Mouse (Mus musculus) layer of hippocampus, postnatal 14 days (tissue): ENCODE measurements around the gene Dach2. TPM values are rescaled to one million over a fixed set of nuclear protein-coding genes. Genes with fewer than 3 reads are reported as not detected.

Experiments used
- total RNA-seq, 2 experiments: library from RNA; stranded (reverse); gene quantifications; 2 replicates each; pipeline ENCODE4 v1.2.3; 2021

Gene Dach2
- total RNA-seq, 2 experiments from 2014 or later: 1.7 to 1.8 TPM

Other genes with a start within 250 kb of the Dach2 start
- gene Chm, start 112.0 kb upstream of the Dach2 start, total RNA-seq: 10 to 100 TPM; 33.8 to 40.7 TPM